Mouse (Mus musculus) frontal cortex, postnatal 25 days (tissue): Measurements from ENCODE around the gene Nipbl.

Experiments used
- DNase-seq, 2 experiments: peaks; one replicate each; pipeline ENCODE4 v3.0.0; 2022; ENCODE audit warnings: low spot score in 2 of 2

Gene Nipbl

DNA sequence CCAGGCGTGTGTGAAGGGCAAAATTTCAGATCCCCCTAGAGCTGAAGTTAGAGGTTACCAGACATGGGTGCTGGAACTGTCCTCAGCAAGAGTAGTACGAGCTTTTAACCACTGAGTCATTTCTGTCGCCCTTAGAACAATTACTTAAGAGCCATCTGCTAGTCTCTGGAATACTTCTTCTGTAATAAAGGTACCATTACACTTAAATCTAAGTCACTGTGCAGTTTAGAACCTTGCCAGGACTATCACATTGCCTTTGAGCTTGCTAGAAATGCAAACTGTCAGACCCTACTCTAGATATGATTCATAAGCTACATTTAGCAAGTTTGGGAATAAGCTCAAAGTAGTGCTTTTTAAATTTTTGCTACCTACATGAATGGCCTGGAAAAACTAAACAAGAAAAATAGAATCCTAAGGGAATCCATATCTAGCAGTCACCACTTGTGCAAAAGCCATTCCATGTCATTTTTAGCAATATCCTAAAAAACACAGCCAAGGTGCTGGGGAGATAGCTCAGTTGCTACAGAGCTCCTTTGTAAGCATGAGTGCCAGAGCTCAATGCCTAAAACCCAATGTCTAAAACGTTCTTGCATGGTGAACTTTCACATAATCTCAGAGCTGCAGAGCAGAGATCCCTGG lies 27.6 kb downstream of the Nipbl start:
- DNase-seq = no peak

GRCm38 (mm10) chr15:8413356-8413755 lies 30.9 kb downstream of the Nipbl start:
- DNase-seq = no peak

DNA sequence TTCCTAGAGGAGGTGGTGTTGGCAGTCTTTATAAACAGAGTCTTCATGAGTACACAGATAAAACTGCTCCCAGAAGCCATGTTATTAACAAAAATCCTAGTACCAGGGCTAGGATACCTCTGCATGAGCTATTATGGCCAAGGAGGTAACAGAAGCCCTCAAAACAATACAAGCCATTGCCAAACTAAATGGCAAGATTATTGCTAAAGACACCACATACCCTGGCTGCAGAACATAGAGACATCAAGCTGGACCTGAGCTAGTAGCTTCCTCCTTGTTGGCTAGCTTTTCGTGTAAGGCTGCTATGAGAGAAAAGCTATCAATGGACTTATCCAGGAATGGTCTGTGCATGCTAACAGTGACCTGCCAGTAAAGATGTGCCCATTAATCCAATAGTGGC lies 32.4 kb downstream of the Nipbl start:
- no peak for DNase-seq

GRCm38 (mm10) chr15:8411168-8411837 lies 33.0 kb downstream of the Nipbl start:
- DNase-seq = no peak

GRCm38 (mm10) chr15:8407082-8407481 lies 37.2 kb downstream of the Nipbl start:
- no peak for DNase-seq

DNA sequence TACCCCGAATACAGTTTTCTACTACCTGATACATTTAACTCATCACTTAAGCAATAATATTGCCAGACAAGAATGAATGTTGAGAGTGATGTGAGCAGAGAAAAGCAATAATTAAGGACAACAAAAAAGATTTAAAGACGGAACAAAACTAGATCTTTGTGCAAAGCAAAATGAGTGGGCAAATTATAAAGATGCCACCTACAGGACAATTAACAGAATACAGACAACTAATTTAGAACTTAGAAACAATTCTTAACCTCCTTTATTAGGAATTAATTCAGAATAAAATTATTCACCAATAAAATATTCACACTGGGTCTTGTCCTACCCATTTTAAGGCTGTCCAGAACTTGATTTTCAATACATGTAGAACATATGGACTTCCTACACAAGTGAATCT lies 38.0 kb downstream of the Nipbl start:
- DNase-seq = no peak

DNA sequence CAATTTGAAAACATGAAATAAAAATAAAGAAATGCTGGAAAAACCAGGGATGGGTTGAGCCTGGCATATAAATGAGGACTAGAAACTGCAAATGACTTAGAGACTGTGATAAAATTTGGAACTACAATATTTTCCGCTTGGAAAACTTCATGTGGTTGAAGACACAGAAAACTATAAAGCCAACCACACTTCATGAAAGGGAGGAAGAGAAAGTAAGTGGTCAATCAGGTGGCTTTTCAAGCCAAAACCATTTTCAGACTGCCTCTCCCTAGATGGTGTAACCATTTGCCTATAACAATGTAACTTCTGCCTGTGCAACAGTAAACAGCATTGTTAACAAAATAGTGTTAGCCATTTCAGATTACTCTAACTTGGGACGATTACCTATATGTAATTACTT lies 41.7 kb downstream of the Nipbl start:
- no peak for DNase-seq

- no peak for DNase-seq
Measured at GRCm38 (mm10) chr15:8401536-8401935, 42.7 kb downstream of the Nipbl start.

- DNase-seq = no peak
Measured at GRCm38 (mm10) chr15:8391764-8392163, 52.5 kb downstream of the Nipbl start.

GRCm38 (mm10) chr15:8382213-8382612 lies 62.0 kb downstream of the Nipbl start:
- no peak for DNase-seq

DNA sequence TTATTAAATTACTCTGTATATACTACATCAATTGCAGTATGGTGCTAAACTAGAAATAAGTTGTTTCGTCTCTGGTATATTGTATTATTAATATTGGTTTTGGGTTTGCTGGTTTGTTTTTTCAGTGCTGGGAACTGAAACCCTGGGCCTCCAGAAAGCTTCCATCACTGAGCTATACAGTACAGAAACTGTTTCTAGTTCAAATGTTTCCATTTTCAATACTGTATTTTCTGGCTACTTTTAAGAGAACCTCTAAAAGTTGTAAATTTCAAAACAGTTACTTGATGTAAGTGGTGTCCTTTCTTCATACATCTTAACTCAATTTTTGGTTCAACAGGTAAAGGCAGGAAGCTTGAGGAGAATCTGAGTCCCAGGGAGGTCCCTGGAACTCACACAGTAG lies 68.6 kb downstream of the Nipbl start:
- DNase-seq = no peak

DNA sequence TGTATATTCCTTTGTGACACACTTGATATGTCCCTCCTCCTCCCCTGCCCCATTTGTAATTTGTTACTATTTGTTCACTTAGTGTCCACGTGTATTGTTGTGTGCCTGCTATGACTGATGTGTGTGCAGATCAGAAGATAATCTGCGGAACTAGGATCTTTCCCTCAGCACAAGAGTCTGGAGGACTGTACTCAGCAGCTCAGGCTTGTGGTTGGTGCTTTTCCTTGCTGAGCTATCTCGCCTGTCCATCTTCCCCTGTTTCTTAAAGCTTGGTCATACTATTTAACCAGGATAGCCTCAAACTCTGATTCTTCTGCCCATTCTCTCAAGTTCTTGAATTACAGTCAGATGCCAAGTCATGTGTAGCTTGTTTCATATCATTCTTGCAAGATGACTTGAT lies 69.5 kb downstream of the Nipbl start:
- DNase-seq = no peak

GRCm38 (mm10) chr15:8347104-8347773 lies 97.0 kb downstream of the Nipbl start:
- DNase-seq = no peak

DNA sequence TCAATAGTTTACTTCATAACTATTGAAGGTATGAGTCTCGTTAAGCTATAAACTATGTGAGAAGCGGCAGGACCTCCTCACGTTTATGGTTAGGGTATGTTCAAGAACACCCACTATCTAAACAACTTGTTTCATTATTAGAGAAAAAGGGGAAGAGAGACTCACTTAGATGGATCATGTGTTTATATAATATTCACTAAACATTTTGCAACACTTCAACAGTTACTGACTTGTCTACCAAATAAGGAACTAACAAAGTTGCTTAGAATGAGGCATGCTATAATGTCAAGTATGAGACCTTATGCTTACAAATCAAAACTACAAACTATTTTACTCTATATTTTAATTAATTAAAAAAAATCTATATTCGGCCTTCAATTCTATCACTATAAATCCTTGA lies 103.7 kb downstream of the Nipbl start:
- no peak for DNase-seq

DNA sequence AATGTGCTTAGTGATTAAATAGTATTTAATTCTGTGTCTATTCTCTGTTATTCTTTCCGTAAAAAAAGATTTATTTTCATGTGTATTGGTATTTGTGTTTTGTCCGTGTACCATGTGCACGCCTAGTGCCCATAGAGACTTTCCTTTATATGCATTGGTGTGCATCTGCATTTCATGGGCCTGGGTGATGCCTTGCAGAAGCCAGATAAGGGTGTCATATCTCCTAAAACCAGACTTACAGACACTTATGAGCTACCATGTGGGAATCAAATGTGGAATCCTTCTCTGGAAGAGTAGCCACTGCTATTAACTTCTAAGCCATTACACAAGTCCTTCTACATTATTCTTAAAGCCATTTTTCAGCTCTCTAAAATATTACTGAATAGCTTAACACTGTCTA lies 112.7 kb downstream of the Nipbl start:
- no peak for DNase-seq

DNA sequence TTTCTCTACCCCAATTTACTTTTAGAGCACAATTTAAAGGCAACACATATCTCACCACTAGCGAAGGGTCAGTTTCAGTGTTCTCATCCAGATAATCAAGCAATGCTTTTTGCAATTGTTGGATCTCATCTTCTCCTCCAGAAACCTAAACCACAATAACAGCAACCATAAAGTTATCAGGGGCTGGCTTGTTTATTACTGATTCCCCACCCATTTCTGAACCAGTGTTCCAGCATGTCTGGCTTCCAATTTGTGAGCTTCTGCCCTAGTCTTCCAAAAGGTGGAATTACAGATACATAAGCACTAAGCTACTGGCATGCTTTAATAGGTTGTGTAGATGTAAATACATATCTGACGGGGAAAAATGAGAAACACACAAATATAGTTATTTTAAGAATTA lies 118.6 kb downstream of the Nipbl start:
- DNase-seq = no peak

DNA sequence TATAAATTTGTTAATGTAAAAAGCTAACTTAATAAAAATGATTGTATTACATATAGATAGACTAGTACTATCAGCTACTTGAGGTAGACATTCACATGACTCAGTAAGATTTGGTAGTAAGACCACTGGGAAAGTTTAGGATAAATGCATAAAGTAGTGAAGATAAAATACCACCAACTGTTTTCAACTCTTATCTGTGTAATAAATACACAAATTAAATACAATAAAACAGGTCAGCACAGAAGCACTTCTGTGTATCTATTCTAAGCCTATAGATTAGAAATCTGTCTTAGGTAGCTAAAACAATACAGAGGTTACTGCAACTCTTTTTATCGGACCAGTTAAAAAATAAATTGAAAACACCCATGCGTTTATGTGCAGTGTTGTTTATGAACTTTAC lies 119.4 kb downstream of the Nipbl start:
- DNase-seq = no peak

DNA sequence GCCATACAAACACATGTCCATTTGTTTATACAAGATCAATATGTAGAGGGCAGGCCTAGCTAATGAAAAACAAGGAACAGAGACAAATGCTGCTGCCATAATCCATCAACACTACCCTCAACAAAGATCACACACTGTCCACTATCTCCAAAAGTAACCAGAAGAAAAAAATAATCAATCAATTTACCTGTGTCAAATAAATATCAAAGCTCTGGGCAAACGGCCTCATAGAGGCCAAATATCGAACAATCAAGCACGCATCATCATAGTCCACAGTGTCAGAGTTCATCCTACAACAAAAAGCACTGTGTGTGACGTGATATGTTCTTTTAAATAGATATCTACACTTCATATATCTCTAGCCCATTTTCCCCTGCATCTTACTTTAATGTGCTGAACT lies 120.2 kb downstream of the Nipbl start:
- no peak for DNase-seq

GRCm38 (mm10) chr15:8321491-8321890 lies 122.8 kb downstream of the Nipbl start:
- DNase-seq = no peak

GRCm38 (mm10) chr15:8319191-8319590 lies 125.1 kb downstream of the Nipbl start:
- no peak for DNase-seq

- DNase-seq = no peak
Measured at GRCm38 (mm10) chr15:8317381-8317780, 126.9 kb downstream of the Nipbl start.

- DNase-seq = no peak
Measured at GRCm38 (mm10) chr15:8305474-8305873, 138.8 kb downstream of the Nipbl start.

GRCm38 (mm10) chr15:8302944-8303343 lies 141.3 kb downstream of the Nipbl start:
- no peak for DNase-seq
